Mouse (Mus musculus) olfactory bulb, adult 2 months (tissue): ENCODE results near the gene Serpina3k.

Experiments
- CTCF ChIP-seq: fragments of 200-500 bp; IDR thresholded peaks from 2 replicates; pipeline ENCODE4 v1.5.1; 2012; ENCODE audit warnings: low read depth, mild to moderate bottlenecking, low read length, moderate library complexity; ENCODE audit not compliant: insufficient read depth
- POLR2A ChIP-seq: fragments of 200-500 bp; IDR thresholded peaks from 2 replicates; pipeline ENCODE4 v1.6.1; 2012; ENCODE audit warnings: mild to moderate bottlenecking, low read depth, low read length, moderate library complexity; ENCODE audit not compliant: insufficient read depth

DNA sequence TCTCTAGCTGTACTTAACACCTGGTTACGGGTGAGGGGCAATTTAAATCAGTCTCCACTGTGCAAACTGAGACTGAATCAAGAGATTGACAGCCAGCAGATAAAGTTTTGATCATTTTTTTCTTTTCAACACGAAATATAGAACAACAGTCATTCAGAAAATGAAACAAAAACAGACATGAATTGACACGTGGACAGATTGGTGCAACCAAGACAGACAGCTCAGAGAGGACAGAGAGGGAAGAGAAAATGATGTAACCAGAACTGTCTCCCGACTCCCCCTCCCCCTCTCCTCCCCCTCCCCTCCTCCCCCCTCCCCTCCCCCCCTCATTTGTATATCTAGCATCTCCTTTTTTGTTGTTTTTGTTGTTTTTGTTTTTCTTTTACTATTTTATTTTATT, 48.4 kb upstream of the Serpina3k start:
- TF ChIP-seq CTCF (no peak), POLR2A (no peak)
